Mouse (Mus musculus) heart, postnatal 14 days (tissue): ENCODE data around the gene Stx8. TPM values are rescaled to one million over a fixed set of nuclear protein-coding genes. Genes with fewer than 3 reads are reported as not detected.

Experiments used
- microRNA-seq, 2 experiments: library from miRNA; unstranded; fragments of <30 nt; microRNA quantifications; one replicate each; pipeline ENCODE4 v1.2.0; 2021 to 2022
- total RNA-seq, 2 experiments: library from RNA; stranded (reverse); gene quantifications; 2 replicates each; pipeline ENCODE4 v1.2.3; 2021

Stx8 gene
- total RNA-seq, 2 experiments from 2014 or later = 26.5 to 27.8 TPM

Small RNAs within 50 kb of the gene (microRNA-seq; reads per million reads assigned to microRNA genes)
- 0 reads per million in 2 experiments for gene Mir6406

Other genes with a start within 250 kb of the Stx8 start
- not detected for gene Glp2r, start 195.0 kb upstream of the Stx8 start, total RNA-seq
- gene Gsg1l2, start 191.6 kb upstream of the Stx8 start, total RNA-seq = not detected
- gene Dhrs7c, start 168.0 kb upstream of the Stx8 start, total RNA-seq = 100 to 1,000 TPM; 256 to 271 TPM
- 1 to 10 TPM; 3.3 to 3.4 TPM for gene Usp43, start 44.0 kb upstream of the Stx8 start, total RNA-seq
- gene Cfap52, start 542 bp upstream of the Stx8 start, total RNA-seq = under 1 TPM; 0.27 to 0.41 TPM